Mouse (Mus musculus): Measurements from ENCODE around the gene Crlf1. TPM values are rescaled to one million over a fixed set of nuclear protein-coding genes. Genes with fewer than 3 reads are reported as not detected.

The Crlf1 gene
- polyA plus RNA-seq, 1 experiment from 2014 or later: 10.0 TPM

DNA sequence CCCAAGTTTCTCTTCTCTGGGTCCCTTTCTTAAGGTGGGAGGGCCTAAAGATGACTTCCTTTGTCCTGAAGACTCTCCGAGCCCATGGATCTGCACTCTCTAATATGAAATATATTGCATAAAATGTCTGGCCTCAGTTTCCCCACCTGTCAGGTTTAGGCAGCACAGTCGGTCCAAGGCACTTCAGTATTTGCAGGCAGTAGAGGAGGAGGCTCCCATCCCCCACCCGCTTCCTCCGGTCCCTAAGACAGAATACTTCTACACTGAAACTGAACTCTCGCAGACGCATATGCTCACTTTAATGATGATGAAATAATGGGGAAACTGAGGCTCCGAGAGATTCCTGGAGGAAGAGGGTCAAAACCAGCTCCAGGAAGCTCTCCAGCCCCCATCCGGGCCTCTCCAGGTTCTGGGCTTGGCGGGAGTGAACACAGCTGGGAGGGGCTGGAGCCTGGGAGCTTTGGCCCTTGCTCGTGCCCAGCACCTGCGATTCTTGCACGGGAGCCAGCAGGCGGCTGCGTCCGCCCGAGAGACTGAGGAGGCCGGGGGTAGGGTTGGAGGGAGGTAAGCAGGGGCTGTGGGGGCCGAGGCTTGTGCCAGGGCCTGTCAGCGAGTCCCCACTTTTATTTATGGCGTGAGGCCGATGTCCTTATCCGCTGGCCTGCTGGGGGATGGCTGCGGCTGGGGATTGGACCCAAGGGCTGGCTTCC, 9.0 kb downstream of the Crlf1 start:
- ATAC-seq (ENCODE audit: low read depth): no peak
- H3K4me1 ChIP-seq (ENCODE audit: control insufficient read depth, insufficient read depth, low read length): peaks cover 13% of the 10 kb centered on the region

GRCm38 (mm10) chr8:70502540-70502939, 9.6 kb downstream of the Crlf1 start:
- Histone ChIP-seq H3K9ac (replicated peaks; ENCODE audit: low read depth, low read length) (no peak overlapping the region), H3K36me3 (ENCODE audit: control insufficient read depth, insufficient read depth, low read length) (0 out of 2 replicates have a peak, but pooled peaks cover under 1% of the 10 kb centered on the region), H3K4me2 (ENCODE audit: low read depth, low read length) (no peak overlapping the region), H3K9me3 (ENCODE audit: control insufficient read depth, low read length) (no peaks in the 10 kb centered on the region), H3K4me3 (ENCODE audit: low read depth, low read length) (no peak overlapping the region), H3K4me1 (ENCODE audit: control insufficient read depth, insufficient read depth, low read length) (peaks cover 13% of the 10 kb centered on the region), H3K27ac (ENCODE audit: low read depth, low read length) (no peak overlapping the region), H3K27me3 (ENCODE audit: control insufficient read depth, insufficient read depth, low read length) (peaks cover 40% of the 10 kb centered on the region)
- no peak for ATAC-seq (ENCODE audit: low read depth)
- WGBS: 33% methylated on average over 12 of the region's 12 CpGs

More for the DNA sequence above, 9.0 kb downstream of the Crlf1 start:
- H3K4me2 ChIP-seq (ENCODE audit: low read depth, low read length): no peak overlapping the region
- H3K9me3 ChIP-seq (ENCODE audit: control insufficient read depth, low read length): no peaks in the 10 kb centered on the region
- no peak overlapping the region for H3K27ac ChIP-seq (ENCODE audit: low read depth, low read length)
- no peak overlapping the region for H3K4me3 ChIP-seq (ENCODE audit: low read depth, low read length)
- no peak overlapping the region for H3K9ac ChIP-seq (replicated peaks; ENCODE audit: low read depth, low read length)
- 14% methylated on average over 23 of the region's 23 CpGs for WGBS
- H3K36me3 ChIP-seq (ENCODE audit: control insufficient read depth, insufficient read depth, low read length): no peaks in the 10 kb centered on the region
- H3K27me3 ChIP-seq (ENCODE audit: control insufficient read depth, insufficient read depth, low read length): peaks cover 45% of the 10 kb centered on the region

GRCm38 (mm10) chr8:70503062-70503750, 10.2 kb downstream of the Crlf1 start:
- no peak overlapping the region for H3K4me2 ChIP-seq (ENCODE audit: low read depth, low read length)

DNA sequence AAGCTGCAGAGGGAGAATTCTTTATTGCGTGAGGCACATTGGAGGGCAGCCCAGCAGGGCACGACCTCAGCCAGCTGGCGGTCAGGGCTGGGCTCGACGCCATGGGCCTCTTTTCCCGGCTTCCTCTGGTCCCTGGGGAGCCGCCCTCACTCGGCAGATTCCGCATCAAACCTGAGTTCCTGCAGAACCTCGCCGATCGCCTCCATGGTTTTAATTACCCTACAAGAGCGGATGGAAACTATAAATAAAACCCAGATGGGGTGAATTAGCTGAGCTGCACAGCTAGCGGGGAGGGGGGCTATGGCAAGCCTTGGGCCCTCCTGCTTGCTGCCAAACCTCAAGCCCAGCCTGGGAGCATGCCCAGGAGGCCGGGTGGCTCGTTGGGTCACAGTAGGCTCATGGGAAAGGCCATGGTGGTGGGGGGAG, 11.3 kb downstream of the Crlf1 start:
- Histone ChIP-seq H3K4me3 (ENCODE audit: low read depth, low read length) (no peak overlapping the region), H3K9ac (replicated peaks; ENCODE audit: low read depth, low read length) (no peak overlapping the region), H3K36me3 (ENCODE audit: control insufficient read depth, insufficient read depth, low read length) (peaks cover 7% of the 10 kb centered on the region; the same call in 1 of the 2 replicates), H3K4me2 (ENCODE audit: low read depth, low read length) (no peak overlapping the region), H3K27ac (ENCODE audit: low read depth, low read length) (no peak overlapping the region), H3K9me3 (ENCODE audit: control insufficient read depth, low read length) (no peaks in the 10 kb centered on the region), H3K4me1 (ENCODE audit: control insufficient read depth, insufficient read depth, low read length) (peaks cover 21% of the 10 kb centered on the region), H3K27me3 (ENCODE audit: control insufficient read depth, insufficient read depth, low read length) (peaks cover 31% of the 10 kb centered on the region)
- WGBS: 27% methylated on average over 16 of the region's 16 CpGs
- no peak for ATAC-seq (ENCODE audit: low read depth)

More at GRCm38 (mm10) chr8:70503062-70503750, 10.2 kb downstream of the Crlf1 start:
- Histone ChIP-seq H3K4me1 (ENCODE audit: control insufficient read depth, insufficient read depth, low read length) (peaks cover 13% of the 10 kb centered on the region), H3K36me3 (ENCODE audit: control insufficient read depth, insufficient read depth, low read length) (peaks cover 4% of the 10 kb centered on the region; the same call in 1 of the 2 replicates), H3K27ac (ENCODE audit: low read depth, low read length) (no peak overlapping the region), H3K27me3 (ENCODE audit: control insufficient read depth, insufficient read depth, low read length) (peaks cover 39% of the 10 kb centered on the region), H3K9ac (replicated peaks; ENCODE audit: low read depth, low read length) (no peak overlapping the region), H3K9me3 (ENCODE audit: control insufficient read depth, low read length) (no peaks in the 10 kb centered on the region), H3K4me3 (ENCODE audit: low read depth, low read length) (no peak overlapping the region)
- no peak for ATAC-seq (ENCODE audit: low read depth)
- 12% methylated on average over 46 of the region's 46 CpGs for WGBS

DNA sequence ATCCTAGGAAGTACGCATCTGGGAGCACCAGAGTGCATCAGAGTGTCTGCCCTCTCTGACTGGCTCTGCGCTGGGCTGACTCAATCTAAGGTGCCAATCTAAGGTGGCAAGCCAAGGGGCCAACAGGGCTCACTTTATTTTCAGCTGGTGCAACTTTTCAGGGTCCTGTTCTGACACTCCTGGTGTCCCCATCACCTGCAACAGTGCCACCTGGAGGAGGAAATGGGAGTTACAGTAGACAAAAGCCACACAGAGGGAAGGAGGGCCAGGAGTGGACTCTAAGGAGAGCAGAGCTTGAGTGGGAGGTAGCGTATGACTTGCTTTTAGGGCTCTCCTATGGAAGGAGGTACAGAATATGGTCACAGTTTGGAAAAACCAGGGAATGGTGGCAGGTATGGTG, 11.9 kb downstream of the Crlf1 start:
- no peak for ATAC-seq (ENCODE audit: low read depth)
- Histone ChIP-seq H3K9me3 (ENCODE audit: control insufficient read depth, low read length) (no peaks in the 10 kb centered on the region), H3K4me2 (ENCODE audit: low read depth, low read length) (no peak overlapping the region), H3K36me3 (ENCODE audit: control insufficient read depth, insufficient read depth, low read length) (peaks cover 7% of the 10 kb centered on the region; the same call in 1 of the 2 replicates), H3K4me3 (ENCODE audit: low read depth, low read length) (no peak overlapping the region), H3K9ac (replicated peaks; ENCODE audit: low read depth, low read length) (no peak overlapping the region), H3K27ac (ENCODE audit: low read depth, low read length) (no peak overlapping the region), H3K27me3 (ENCODE audit: control insufficient read depth, insufficient read depth, low read length) (peaks cover 27% of the 10 kb centered on the region), H3K4me1 (ENCODE audit: control insufficient read depth, insufficient read depth, low read length) (peaks cover 25% of the 10 kb centered on the region)
- 79% methylated on average over 3 of the region's 3 CpGs for WGBS

- H3K27ac ChIP-seq (ENCODE audit: low read depth, low read length): peak overlapping the region; percentile 85; the same call in 1 of the 2 replicates
- 37% methylated on average over 32 of the region's 32 CpGs for WGBS
- peak; percentile 16 for ATAC-seq (ENCODE audit: low read depth)
- H3K9ac ChIP-seq (replicated peaks; ENCODE audit: low read depth, low read length): peak overlapping the region; percentile 74
- peak overlapping the region; percentile 84 for H3K4me2 ChIP-seq (ENCODE audit: low read depth, low read length)
- peaks cover 7% of the 10 kb centered on the region; the same call in 1 of the 2 replicates for H3K36me3 ChIP-seq (ENCODE audit: control insufficient read depth, insufficient read depth, low read length)
- peaks cover 19% of the 10 kb centered on the region for H3K27me3 ChIP-seq (ENCODE audit: control insufficient read depth, insufficient read depth, low read length)
- no peaks in the 10 kb centered on the region for H3K9me3 ChIP-seq (ENCODE audit: control insufficient read depth, low read length)
- H3K4me1 ChIP-seq (ENCODE audit: control insufficient read depth, insufficient read depth, low read length): peaks cover 25% of the 10 kb centered on the region
- peak overlapping the region; percentile 55 for H3K4me3 ChIP-seq (ENCODE audit: low read depth, low read length)
These were observed 12.9 kb downstream of the Crlf1 start for GRCm38 (mm10) chr8:70505698-70506327.

DNA sequence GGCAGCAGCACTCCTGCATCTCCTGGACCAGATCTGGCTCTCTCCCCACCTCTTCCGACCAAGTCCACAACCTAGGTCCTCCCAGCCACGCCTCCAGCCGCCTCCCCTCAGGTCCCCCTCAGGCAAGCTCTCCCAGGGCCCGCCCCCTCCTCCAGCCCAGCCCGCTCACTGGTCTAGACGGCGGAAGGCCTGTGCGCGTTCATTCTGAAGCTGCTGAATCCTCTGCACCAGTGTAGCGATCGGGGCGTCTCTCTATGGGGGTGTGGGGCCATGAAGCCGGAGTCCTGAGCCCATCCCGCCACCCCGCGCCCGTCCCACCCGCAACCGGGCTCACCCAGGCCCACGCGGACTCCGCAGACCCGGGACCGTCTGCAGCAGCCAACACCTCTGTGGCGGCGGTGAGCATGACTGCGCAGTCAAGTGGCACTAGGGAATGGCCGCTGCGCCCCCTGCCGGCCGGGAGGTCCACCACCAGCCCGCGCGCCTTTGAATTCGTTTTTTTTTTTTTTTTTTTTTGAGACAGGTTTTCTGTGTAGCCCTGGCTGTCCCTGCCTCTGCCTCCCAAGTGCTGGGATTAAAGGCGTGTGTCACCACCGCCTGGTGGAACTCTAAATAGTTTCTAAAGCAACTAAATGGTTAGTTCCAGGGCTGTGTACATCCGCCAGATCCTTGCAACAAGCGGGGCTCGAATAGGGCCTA, 13.5 kb downstream of the Crlf1 start, which contains the start of gene Rex1bd:
Gene Rex1bd, minus strand, starts transcription at position 425 of the 699 bp plus-strand sequence.
- WGBS: 3% methylated on average over 40 of the region's 40 CpGs
- Histone ChIP-seq H3K9ac (replicated peaks; ENCODE audit: low read depth, low read length) (peak within 1 kb of the TSS; percentile 74), H3K4me1 (ENCODE audit: control insufficient read depth, insufficient read depth, low read length) (peaks cover 25% of the 10 kb centered on the region), H3K4me2 (ENCODE audit: low read depth, low read length) (peak within 1 kb of the TSS; percentile 84), H3K27ac (ENCODE audit: low read depth, low read length) (peak within 1 kb of the TSS; percentile 85), H3K27me3 (ENCODE audit: control insufficient read depth, insufficient read depth, low read length) (peaks cover 16% of the 10 kb centered on the region), H3K4me3 (ENCODE audit: low read depth, low read length) (peak within 1 kb of the TSS; percentile 55), H3K9me3 (ENCODE audit: control insufficient read depth, low read length) (no peaks in the 10 kb centered on the region), H3K36me3 (ENCODE audit: control insufficient read depth, insufficient read depth, low read length) (peaks cover 7% of the 10 kb centered on the region; the same call in 1 of the 2 replicates)
- ATAC-seq (ENCODE audit: low read depth): peak; percentile 87

GRCm38 (mm10) chr8:70507027-70507393, 14.1 kb downstream of the Crlf1 start:
- no peak overlapping the region for H3K4me3 ChIP-seq (ENCODE audit: low read depth, low read length)
- peaks cover 25% of the 10 kb centered on the region for H3K4me1 ChIP-seq (ENCODE audit: control insufficient read depth, insufficient read depth, low read length)
- no peak overlapping the region for H3K27ac ChIP-seq (ENCODE audit: low read depth, low read length)
- H3K27me3 ChIP-seq (ENCODE audit: control insufficient read depth, insufficient read depth, low read length): peaks cover 11% of the 10 kb centered on the region
- H3K36me3 ChIP-seq (ENCODE audit: control insufficient read depth, insufficient read depth, low read length): peaks cover 7% of the 10 kb centered on the region; the same call in 1 of the 2 replicates
- H3K4me2 ChIP-seq (ENCODE audit: low read depth, low read length): no peak overlapping the region; the same call in 1 of the 2 replicates
- ATAC-seq (ENCODE audit: low read depth): no peak
- no peaks in the 10 kb centered on the region for H3K9me3 ChIP-seq (ENCODE audit: control insufficient read depth, low read length)
- no peak overlapping the region for H3K9ac ChIP-seq (replicated peaks; ENCODE audit: low read depth, low read length)
- 69% methylated on average over 5 of the region's 5 CpGs for WGBS
